Mouse (Mus musculus): Measurements from ENCODE around the gene Olfr206. TPM values are rescaled to one million over a fixed set of nuclear protein-coding genes. Genes with fewer than 3 reads are reported as not detected.
"Not testable (repeated sequence)": the region's sequence is repeated elsewhere in the genome, so short reads cannot be mapped to it uniquely, and the experiment has no call there.

Olfr206 gene
- polyA plus RNA-seq (2015; fragmentation: Nextera tagmentation; extraction: Ambion mirVana) = not detected in 2 replicates

GRCm38 (mm10) chr16:59349146-59349545 is at the start of gene Olfr206:
Gene Olfr206 (minus strand): TSS chr16:59349246.
- Histone ChIP-seq H3K9ac (no peak within 1 kb of the TSS), H3K27me3 (replicated peaks) (no peaks in the 10 kb centered on the region), H3K9me3 (no peaks in the 10 kb centered on the region), H3K4me3 (replicated peaks) (no peak within 1 kb of the TSS), H3K4me2 (replicated peaks) (no peak within 1 kb of the TSS), H3K27ac (no peak within 1 kb of the TSS), H3K4me1 (replicated peaks) (no peaks in the 10 kb centered on the region), H3K36me3 (no peaks in the 10 kb centered on the region)
- WGBS = 90% methylated on average over 1 of the region's 1 CpGs
- no peak for ATAC-seq

GRCm38 (mm10) chr16:59393300-59393699 is 44.3 kb upstream of the Olfr206 start:
- no peaks in the 10 kb centered on the region for H3K27me3 ChIP-seq (replicated peaks)
- WGBS = 57% methylated on average over 3 of the region's 3 CpGs
- ATAC-seq = no peak
- no peaks in the 10 kb centered on the region for H3K36me3 ChIP-seq
- no peaks in the 10 kb centered on the region for H3K9me3 ChIP-seq
- no peak overlapping the region for H3K4me2 ChIP-seq (replicated peaks)
- H3K4me1 ChIP-seq (replicated peaks) = no peaks in the 10 kb centered on the region
- no peak overlapping the region for H3K9ac ChIP-seq
- no peak overlapping the region for H3K4me3 ChIP-seq (replicated peaks)
- no peak overlapping the region for H3K27ac ChIP-seq

DNA sequence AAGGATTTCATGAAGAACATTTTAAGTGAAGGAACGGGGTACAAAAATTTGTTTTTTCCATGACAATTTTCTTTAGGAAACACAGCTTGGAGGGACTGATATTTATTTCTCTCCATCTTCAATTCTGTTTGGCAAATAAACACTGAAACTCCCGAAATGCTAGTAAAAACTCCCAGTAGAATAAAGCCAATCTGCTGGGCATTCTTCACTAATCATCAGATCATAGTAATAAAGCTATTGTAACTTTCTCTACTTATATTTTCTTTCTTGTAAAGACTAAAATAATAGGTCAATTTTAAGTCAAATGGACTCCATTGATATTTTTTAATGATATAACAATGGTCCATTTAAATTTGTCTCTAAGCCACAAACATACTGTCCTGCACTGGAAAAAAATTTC is 14.8 kb upstream of the Olfr206 start, which contains the start of gene Olfr209:
Olfr209 (minus strand) TSS at position 101 of the 400 bp plus-strand sequence.
- H3K4me3 ChIP-seq (replicated peaks) = no peak within 1 kb of the TSS
- H3K27me3 ChIP-seq (replicated peaks) = no peaks in the 10 kb centered on the region
- H3K4me1 ChIP-seq (replicated peaks) = no peaks in the 10 kb centered on the region
- no peaks in the 10 kb centered on the region for H3K36me3 ChIP-seq
- 76% methylated on average over 2 of the region's 2 CpGs for WGBS
- no peak for ATAC-seq
- no peak within 1 kb of the TSS for H3K9ac ChIP-seq
- H3K4me2 ChIP-seq (replicated peaks) = no peak within 1 kb of the TSS
- H3K9me3 ChIP-seq = no peaks in the 10 kb centered on the region
- no peak within 1 kb of the TSS for H3K27ac ChIP-seq

DNA sequence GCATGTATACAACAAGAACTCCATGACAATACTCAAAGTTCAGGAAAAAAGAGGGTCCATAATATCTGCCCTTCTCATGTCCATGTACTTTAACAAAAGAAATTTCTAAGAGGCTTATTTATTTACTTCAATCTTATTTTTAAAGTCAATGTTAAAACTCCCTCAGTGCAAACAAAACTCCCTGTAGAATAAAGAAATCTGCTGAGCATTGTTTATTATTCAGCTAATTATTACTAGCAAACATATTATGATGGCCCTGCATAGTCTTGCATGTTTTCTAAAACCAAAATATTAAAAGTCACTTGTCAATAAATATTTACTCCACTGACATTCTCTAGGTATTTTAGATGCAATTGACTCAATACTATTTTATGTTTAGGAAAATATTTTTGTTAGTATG is 18.0 kb downstream of the Olfr206 start, which contains the start of gene Olfr205:
Olfr205 (minus strand) TSS at position 101 of the 400 bp plus-strand sequence.
- H3K4me3 ChIP-seq (replicated peaks) = no peak within 1 kb of the TSS
- H3K36me3 ChIP-seq = no peaks in the 10 kb centered on the region
- no peaks in the 10 kb centered on the region for H3K27me3 ChIP-seq (replicated peaks)
- no peak within 1 kb of the TSS for H3K4me2 ChIP-seq (replicated peaks)
- H3K4me1 ChIP-seq (replicated peaks) = no peaks in the 10 kb centered on the region
- no peak within 1 kb of the TSS for H3K27ac ChIP-seq
- no peak for ATAC-seq
- no peaks in the 10 kb centered on the region for H3K9me3 ChIP-seq
- H3K9ac ChIP-seq = no peak within 1 kb of the TSS

GRCm38 (mm10) chr16:59323262-59323661 is 25.8 kb downstream of the Olfr206 start:
- 55% methylated on average over 1 of the region's 1 CpGs for WGBS
- H3K4me3 ChIP-seq (replicated peaks); H3K9me3 ChIP-seq; H3K27ac ChIP-seq; H3K9ac ChIP-seq; H3K4me1 ChIP-seq (replicated peaks); H3K4me2 ChIP-seq (replicated peaks); H3K36me3 ChIP-seq; H3K27me3 ChIP-seq (replicated peaks); ATAC-seq: not testable (repeated sequence)

GRCm38 (mm10) chr16:59318148-59318547 is 30.9 kb downstream of the Olfr206 start, which contains the start of gene Olfr204:
Gene Olfr204 (minus strand): TSS chr16:59318248.
- Histone ChIP-seq H3K9ac (no peak within 1 kb of the TSS), H3K27me3 (replicated peaks) (no peaks in the 10 kb centered on the region), H3K4me1 (replicated peaks) (no peaks in the 10 kb centered on the region), H3K27ac (no peak within 1 kb of the TSS), H3K4me3 (replicated peaks) (no peak within 1 kb of the TSS), H3K4me2 (replicated peaks) (no peak within 1 kb of the TSS), H3K36me3 (no peaks in the 10 kb centered on the region), H3K9me3 (no peaks in the 10 kb centered on the region)
- ATAC-seq = no peak

DNA sequence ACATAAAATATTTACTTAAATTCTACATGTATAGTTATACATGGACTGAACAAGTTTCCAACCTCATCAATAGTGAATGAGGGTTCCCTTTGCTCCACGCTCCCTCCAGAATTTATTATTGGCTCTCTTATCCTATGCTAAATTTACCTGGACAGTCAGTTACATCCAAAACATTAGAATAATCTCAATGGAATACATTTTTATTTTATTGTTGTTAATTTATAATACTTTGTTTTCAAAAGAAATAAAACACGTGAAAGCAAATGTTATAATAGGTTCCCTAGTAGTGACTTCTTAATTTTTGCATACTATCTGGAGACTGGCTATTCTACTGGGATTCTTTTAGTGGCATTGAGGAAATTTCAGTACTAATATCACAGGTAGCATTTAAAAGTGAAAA is 50.5 kb downstream of the Olfr206 start, which contains the start of gene Olfr203:
Olfr203 (plus strand) TSS at position 301 of the 400 bp plus-strand sequence.
- no peak within 1 kb of the TSS for H3K27ac ChIP-seq
- H3K4me3 ChIP-seq (replicated peaks) = no peak within 1 kb of the TSS
- H3K4me2 ChIP-seq (replicated peaks) = no peak within 1 kb of the TSS
- H3K9me3 ChIP-seq = no peaks in the 10 kb centered on the region
- WGBS = 90% methylated on average over 2 of the region's 2 CpGs
- no peaks in the 10 kb centered on the region for H3K27me3 ChIP-seq (replicated peaks)
- no peaks in the 10 kb centered on the region for H3K4me1 ChIP-seq (replicated peaks)
- no peak for ATAC-seq
- H3K36me3 ChIP-seq = no peaks in the 10 kb centered on the region
- no peak within 1 kb of the TSS for H3K9ac ChIP-seq

Other genes starting within 250 kb of the Olfr206 start
- not detected in 2 replicates for gene Olfr193, start 237.4 kb downstream of the Olfr206 start, polyA plus RNA-seq (2015; fragmentation: Nextera tagmentation; extraction: Ambion mirVana)
- not detected in 2 replicates for gene Olfr194, start 228.2 kb downstream of the Olfr206 start, polyA plus RNA-seq (2015; fragmentation: Nextera tagmentation; extraction: Ambion mirVana)
- gene Olfr195, start 202.2 kb downstream of the Olfr206 start, polyA plus RNA-seq (2015; fragmentation: Nextera tagmentation; extraction: Ambion mirVana) = not detected in 2 replicates
- gene Olfr196, start 178.8 kb downstream of the Olfr206 start, polyA plus RNA-seq (2015; fragmentation: Nextera tagmentation; extraction: Ambion mirVana) = not detected in 2 replicates
- gene Olfr198, start 145.7 kb downstream of the Olfr206 start, polyA plus RNA-seq (2015; fragmentation: Nextera tagmentation; extraction: Ambion mirVana) = not detected in 2 replicates
- gene Olfr199, start 129.5 kb downstream of the Olfr206 start, polyA plus RNA-seq (2015; fragmentation: Nextera tagmentation; extraction: Ambion mirVana) = not detected in 2 replicates
- not detected in 2 replicates for gene Olfr201, start 76.6 kb downstream of the Olfr206 start, polyA plus RNA-seq (2015; fragmentation: Nextera tagmentation; extraction: Ambion mirVana)
- not detected in 2 replicates for gene Olfr202, start 62.5 kb downstream of the Olfr206 start, polyA plus RNA-seq (2015; fragmentation: Nextera tagmentation; extraction: Ambion mirVana)
- not detected in 2 replicates for gene Olfr203, start 50.4 kb downstream of the Olfr206 start, polyA plus RNA-seq (2015; fragmentation: Nextera tagmentation; extraction: Ambion mirVana)
- gene Olfr204, start 31.0 kb downstream of the Olfr206 start, polyA plus RNA-seq (2015; fragmentation: Nextera tagmentation; extraction: Ambion mirVana) = not detected in 2 replicates
- gene Olfr205, start 18.1 kb downstream of the Olfr206 start, polyA plus RNA-seq (2015; fragmentation: Nextera tagmentation; extraction: Ambion mirVana) = not detected in 2 replicates
- not detected in 2 replicates for gene Olfr209, start 14.7 kb upstream of the Olfr206 start, polyA plus RNA-seq (2015; fragmentation: Nextera tagmentation; extraction: Ambion mirVana)
- gene Gabrr3, start 58.1 kb upstream of the Olfr206 start, polyA plus RNA-seq (2015; fragmentation: Nextera tagmentation; extraction: Ambion mirVana) = 0.03 TPM in 1 of 2 replicates, not detected in the other
- gene Riox2, start 122.5 kb upstream of the Olfr206 start, polyA plus RNA-seq (2015; fragmentation: Nextera tagmentation; extraction: Ambion mirVana) = 34.1 and 35.8 TPM in 2 replicates

All from intestine, embryonic 15.5 days (tissue).